Mouse (Mus musculus) hematopoietic stem cell, adult 5-6 weeks (primary cell): ENCODE results near the gene Ltbp1. TPM values are rescaled to one million over a fixed set of nuclear protein-coding genes. Genes with fewer than 3 reads are reported as not detected.

Experiments
- ATAC-seq, 2 experiments: fragments of 125-278 bp in 1 of 2; replicated peaks in 1 of 2; 2 replicates each; pipeline ENCODE4 v1.8.0; 2016 to 2017; ENCODE audit warnings: inconsistent platforms in 2 of 2, mild to moderate bottlenecking in 2 of 2, moderate number of reproducible peaks in 2 of 2, low read depth in 1 of 2, moderate TSS enrichment in 1 of 2; ENCODE audit not compliant: low FRiP score in 2 of 2, poor library complexity in 2 of 2, severe bottlenecking in 2 of 2, insufficient read depth in 1 of 2, low TSS enrichment in 1 of 2
- total RNA-seq: library from RNA; stranded (forward); fragments of 172-1452, 232-1000 nt; gene quantifications from 2 replicates; pipeline ENCODE4 v1.2.3, GENCODE M21; 2017

The Ltbp1 gene
- total RNA-seq, 1 experiment from 2014 or later = 1.0 TPM

DNA sequence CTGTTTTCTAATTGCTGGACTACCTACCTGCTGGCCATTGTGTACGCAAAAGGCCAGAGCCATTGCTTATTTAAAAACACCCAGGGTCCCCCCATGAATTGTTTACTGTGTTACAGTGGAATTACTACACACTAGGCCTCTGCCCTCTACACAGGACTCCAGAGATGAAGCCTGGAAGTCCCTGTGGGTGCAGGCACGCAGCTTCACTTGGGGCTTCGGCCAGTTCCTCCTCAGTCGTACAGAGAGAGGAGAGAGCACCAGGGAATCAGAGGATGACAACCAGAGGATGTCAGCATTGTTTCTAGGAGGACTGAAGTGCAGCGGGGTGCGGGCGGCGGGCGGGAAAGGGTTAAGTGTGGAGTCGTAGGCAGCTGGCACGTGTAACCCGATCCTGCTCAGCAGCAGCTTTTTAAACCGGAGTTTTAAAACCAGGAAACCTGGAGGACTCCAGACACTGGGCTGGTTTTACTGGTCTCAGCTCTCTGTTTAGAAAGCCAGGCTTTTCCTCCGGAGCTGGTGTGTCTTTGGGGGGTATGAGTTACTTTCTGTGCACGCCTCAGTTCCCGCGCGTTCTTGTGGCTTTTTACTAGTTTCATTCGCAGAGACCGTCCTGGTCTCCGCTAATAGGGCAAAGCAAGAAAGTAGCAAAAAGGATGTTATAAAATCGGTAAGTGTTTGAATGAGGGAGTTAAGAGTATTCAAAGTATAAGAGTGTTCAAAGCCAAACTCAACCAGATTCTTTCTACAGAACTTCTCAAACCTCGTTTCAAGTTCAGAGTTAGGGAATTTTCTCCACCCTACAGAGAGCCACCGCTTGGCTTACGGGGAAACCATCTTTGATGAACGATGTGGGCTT lies 11.4 kb upstream of the Ltbp1 start:
- peak; percentile 38 to 62 for ATAC-seq

GRCm38 (mm10) chr17:74994582-74994893 lies 10.8 kb upstream of the Ltbp1 start:
- ATAC-seq = no peak

DNA sequence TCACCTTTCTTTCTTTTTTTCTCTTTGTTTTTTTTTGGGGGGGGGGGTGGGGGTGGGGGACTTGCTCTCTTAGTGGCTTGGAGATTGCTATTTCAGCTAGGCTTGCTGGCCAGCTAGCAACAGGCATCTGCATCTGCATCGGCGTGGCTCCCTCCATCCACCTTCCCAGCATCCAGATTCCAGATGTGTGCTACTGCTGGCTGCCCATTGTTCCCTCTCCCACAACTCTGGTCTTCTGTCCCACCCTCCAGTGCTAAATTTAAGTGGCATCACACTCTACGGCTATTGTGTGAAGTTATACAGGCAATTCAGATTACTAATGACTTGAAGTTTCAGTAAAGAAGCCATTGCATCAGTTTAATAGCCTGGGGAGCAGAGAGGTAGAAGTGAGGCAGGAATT lies 10.1 kb upstream of the Ltbp1 start:
- ATAC-seq = no peak

GRCm38 (mm10) chr17:75000066-75000465 lies 5.3 kb upstream of the Ltbp1 start:
- ATAC-seq = no peak

- peak; percentile 67 to 77; a peak in 3 of 4 replicates for ATAC-seq
These were observed 548 bp upstream of the Ltbp1 start for GRCm38 (mm10) chr17:75004820-75005219.

- peak; percentile 28 to 34; a peak in 2 of 4 replicates for ATAC-seq
These were observed 615 bp downstream of the Ltbp1 start for GRCm38 (mm10) chr17:75005685-75006680.

DNA sequence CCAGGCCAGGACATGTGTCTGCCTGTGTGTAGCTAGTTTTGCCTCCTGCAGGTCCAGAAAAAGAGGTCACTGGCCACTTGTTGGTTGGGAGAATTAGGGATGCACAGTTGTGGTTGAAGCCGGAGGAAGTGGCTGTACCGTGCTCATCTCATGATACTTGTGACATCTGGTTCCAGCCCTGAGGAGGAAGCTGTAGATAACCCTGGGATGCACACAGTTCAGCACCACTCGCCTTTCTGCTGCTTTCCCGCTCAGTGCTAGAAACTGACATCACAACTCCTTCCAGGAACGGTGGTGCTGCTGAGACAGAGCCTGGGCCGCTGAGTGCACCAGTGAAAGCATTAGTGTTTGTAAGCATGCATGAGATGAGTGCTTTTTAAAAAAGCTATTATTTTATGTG lies 5.6 kb downstream of the Ltbp1 start:
- ATAC-seq = no peak

- ATAC-seq = no peak
These were observed 7.8 kb downstream of the Ltbp1 start for GRCm38 (mm10) chr17:75013211-75013610.

DNA sequence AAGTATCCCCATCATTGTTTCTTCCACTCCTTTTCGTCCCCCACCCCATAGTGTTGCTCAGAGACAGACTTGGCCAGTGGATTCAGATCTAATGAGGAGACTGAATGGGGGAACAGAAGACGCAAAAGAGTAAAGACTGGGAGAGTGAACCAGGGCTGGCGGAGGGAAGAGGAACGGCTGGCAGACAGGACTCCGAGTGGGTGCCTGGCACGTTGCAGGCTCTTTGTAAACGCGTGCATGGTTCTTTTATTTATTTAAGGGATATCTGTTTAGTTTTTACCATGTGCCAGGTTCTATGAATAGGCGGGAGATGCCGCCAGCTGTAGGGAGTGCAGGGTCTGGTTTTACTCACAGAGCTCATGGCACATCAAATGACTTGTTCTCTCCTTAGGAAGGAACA lies 8.5 kb downstream of the Ltbp1 start:
- ATAC-seq = no peak

DNA sequence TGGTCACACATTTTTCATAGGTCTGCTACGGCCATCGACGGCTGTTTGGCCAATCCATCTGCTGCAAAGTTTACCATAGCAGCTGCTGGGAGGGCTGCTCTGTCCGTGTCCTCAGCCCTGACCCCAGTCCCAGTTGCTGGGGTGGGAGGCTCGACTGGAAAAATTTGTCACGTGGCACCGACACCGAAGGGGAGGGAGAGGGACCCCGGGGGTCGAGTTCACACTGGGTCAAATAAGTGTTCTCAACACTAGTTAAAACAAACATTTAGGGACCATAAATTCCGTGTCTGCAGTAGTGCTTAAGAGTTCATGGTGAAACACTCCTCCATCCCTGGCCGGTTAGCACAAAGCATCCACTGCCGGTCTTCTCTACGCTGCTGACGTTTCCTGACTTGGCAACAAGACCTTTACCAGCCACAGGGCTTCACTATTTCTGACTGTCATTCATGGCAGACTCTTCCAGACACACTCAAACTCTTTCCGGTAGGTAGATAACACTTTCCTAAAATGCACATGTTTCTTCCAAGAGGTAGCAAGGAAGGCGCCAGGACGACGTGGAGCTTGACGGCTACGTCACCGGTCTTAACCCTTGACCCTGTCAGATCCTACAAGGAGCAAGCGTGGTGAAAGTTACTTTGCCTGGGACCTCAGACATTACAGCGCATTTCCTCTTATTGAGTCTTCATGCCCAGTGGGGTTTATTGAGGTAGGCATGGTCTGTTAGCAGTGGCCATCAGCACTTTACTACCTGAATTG lies 9.4 kb downstream of the Ltbp1 start:
- no peak for ATAC-seq

- ATAC-seq = no peak
These were observed 10.2 kb downstream of the Ltbp1 start for GRCm38 (mm10) chr17:75015546-75015945.

GRCm38 (mm10) chr17:75017423-75017822 lies 12.1 kb downstream of the Ltbp1 start:
- no peak for ATAC-seq

DNA sequence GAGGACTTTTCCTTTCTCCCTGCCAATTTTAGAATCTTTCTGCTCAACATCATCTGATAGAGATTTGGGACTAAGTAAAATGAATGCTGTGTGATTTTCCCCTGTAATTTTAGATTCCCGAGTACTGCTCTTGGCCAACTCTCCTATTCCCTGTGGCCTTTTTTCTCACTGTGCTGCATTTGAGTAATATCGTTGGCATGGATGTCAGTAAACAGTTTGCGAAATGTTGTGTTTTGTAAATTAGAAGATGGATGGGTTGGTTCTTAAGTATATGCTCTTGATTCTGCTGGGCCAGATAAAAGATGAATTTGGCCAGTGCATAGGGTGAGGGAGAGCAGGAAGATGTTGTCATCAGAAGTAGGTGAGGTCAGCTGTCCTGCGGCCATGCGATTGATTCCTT lies 12.8 kb downstream of the Ltbp1 start:
- ATAC-seq = no peak

- ATAC-seq = no peak
These were observed 14.7 kb downstream of the Ltbp1 start for GRCm38 (mm10) chr17:75020026-75020425.

DNA sequence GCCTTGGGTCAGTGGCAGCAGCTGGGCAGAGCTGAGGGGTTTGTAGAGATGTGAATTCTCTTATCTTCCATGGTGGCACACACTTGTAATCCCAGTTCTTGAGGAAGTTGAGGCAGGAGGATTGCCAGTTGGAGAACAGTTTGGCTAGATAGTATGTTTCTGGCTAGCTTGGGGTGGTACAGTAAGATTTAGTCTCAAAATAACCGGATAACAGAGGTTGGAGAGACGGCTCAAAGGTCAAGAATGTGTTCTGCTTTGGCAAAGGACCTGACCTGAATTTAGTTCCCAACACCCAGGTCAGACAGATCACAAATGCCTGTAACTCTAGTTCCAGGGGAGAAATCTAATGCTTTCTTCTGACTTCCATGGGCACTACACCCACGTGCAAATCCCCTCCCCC lies 15.3 kb downstream of the Ltbp1 start:
- ATAC-seq = no peak

DNA sequence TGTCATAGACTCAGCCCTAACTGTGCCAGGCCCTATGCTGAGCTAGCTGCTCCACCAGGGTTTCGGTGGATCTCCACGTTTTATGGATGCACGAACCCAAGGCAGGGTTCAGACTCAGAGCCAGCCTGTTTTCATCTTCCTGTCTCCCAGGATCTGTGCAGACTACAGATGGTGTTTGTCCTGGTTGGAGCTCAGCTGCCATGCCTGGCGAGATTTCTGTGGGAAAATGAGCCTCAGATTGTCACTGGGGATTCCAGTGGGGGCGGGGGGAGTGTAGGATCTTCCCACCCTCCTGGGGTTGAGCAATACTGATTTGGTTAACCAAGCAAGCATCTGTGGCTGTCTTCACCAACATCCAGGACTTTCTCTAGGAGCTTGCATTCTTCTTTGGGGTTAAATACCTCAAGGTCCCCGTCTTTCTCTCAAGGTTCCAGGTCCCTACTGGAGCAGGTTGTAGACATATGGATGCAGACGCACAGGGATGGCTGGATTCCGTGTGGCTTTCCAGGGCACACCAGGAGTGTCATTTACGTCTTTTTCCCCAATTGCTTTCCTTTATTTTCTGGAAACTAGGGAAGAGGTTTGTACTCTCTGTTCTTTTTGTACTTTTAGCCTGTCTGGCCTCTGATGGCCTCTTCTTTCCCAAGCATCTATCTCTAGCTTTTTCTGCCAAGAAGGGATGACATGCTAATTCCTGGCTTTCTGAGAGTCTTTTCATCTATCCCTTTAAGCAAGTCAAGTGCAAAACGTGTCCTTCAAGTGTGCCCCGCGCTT lies 22.2 kb downstream of the Ltbp1 start:
- ATAC-seq = no peak

DNA sequence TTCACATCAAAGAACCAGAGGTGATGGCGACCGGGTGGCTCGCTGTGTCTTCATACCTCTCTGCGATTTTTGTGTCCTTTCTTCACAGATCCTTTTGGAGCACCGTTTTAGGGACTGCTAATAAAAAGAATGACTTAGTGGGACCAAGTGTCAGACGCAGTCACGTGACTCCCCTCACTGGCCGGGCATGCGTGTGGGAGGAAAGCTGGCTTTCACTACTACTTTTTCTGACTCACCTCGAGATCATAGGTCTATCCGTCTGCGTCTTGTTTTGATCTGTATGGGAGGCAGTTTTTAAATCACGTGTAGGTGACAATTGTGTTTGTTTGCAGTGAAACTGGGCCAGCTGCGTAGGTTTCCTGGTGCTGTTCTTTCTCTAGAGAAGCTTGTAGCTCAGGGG lies 28.0 kb downstream of the Ltbp1 start:
- no peak for ATAC-seq
